Mouse (Mus musculus): Measurements from ENCODE around the gene Hnrnpu.
"Not testable (repeated sequence)": the region's sequence is repeated elsewhere in the genome, so short reads cannot be mapped to it uniquely, and the experiment has no call there.

Hnrnpu gene

GRCm38 (mm10) chr1:178337551-178338317, at the start of gene Hnrnpu:
Hnrnpu (minus strand) TSS chr1:178337797.
- in situ Hi-C loops (cut with MboI, MseI): loop anchor here (10.0 kb wide), 1 partner anchor 67 kb away; the partner anchor contains the start of gene Efcab2

GRCm38 (mm10) chr1:178382165-178382564, 44.6 kb upstream of the Hnrnpu start:
- in situ Hi-C loops (cut with MboI, MseI): loop anchor here (10.0 kb wide), 1 partner anchor 817 kb away; no protein-coding TSS in a partner anchor

GRCm38 (mm10) chr1:178379224-178379623, 41.6 kb upstream of the Hnrnpu start:
- in situ Hi-C loops (cut with MboI, MseI): no loop called here

DNA sequence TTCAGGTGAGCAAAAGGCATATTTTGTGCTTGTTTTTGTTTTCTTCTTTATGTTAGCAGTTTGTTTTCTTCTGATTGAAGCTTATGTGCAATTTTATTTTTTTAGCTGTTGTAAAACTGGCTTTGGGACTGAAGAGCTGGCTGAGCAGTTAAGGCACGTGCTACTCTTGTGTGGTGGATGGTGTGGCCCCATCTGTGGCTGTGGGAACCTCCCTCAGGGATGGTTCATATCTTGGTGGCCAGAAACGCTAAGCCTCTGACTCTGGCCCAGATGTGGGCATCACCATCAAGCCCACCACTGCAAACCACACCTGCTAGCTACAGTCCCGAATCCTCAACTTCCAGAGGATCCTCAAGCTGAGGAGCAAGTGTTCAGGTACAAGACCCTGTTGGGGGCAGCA, 40.5 kb upstream of the Hnrnpu start:
- in situ Hi-C loops (cut with MboI, MseI): no loop called here

DNA sequence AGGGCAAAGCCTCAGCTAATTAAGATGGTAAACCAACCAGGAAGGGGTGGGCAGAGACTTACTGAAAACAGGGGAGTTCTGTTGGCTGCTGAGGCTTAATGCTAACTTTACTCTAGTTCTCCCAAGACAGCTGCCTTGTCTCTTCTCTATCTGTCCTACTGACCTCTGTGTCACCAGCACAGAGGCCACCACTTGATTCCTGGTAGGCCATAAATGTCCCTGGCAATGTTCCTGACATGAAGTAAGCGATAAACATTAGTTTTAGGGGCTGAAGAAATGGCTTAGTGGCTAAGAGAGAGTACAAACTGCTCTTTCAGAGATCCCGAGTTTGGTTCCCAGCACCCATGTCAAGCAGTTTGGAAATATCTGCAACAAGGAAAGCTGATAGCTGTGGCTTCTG, 39.3 kb upstream of the Hnrnpu start:
- in situ Hi-C loops (cut with MboI, MseI): no loop called here

DNA sequence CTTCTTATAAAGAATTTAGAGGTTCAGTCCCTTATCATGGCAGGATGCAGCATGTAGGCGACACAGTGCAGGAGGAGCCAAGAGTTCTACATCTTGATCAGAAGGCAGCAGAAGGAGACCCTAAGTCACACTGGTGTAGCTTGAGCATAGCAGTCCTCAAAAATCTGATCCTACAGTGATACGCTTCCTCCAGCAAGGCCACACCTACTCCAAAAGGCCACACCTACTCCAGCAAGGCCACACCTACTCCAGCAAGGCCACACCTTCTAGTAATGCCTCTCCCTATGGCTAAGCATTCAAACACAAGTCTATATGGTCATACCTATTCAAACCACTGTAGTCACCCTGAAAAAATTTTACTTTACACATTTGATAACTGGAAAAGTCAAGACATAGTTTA, 38.5 kb upstream of the Hnrnpu start:
- in situ Hi-C loops (cut with MboI, MseI): no loop called here

- in situ Hi-C loops (cut with MboI, MseI): no loop called here
Observed at GRCm38 (mm10) chr1:178375381-178375780, 37.8 kb upstream of the Hnrnpu start.

- in situ Hi-C loops (cut with MboI, MseI): no loop called here
Observed at GRCm38 (mm10) chr1:178372681-178373080, 35.1 kb upstream of the Hnrnpu start.

- in situ Hi-C loops (cut with MboI, MseI): no loop called here
Observed at GRCm38 (mm10) chr1:178369272-178369651, 31.7 kb upstream of the Hnrnpu start.

GRCm38 (mm10) chr1:178368548-178369271, 31.1 kb upstream of the Hnrnpu start:
- in situ Hi-C loops (cut with MboI, MseI): no loop called here

DNA sequence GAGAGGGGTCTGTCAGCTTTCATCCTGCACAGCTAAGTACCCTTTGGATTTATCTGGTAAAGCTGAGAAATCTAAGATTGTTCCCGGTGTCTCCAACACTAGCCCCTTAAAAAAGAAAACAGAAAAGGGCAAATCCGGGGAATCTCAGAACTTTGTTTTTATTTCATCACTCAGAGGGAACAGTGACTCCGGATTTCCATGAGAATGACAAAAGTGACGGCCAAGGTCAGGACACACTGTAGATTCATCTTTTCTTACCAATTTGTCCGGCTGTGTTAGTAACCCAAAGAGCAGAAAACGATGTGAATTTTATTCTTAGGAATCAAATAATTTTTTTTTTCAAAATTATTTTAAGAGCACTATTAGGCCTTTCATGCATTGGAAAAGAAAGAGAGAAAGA, 30.5 kb upstream of the Hnrnpu start:
- in situ Hi-C loops (cut with MboI, MseI): no loop called here

DNA sequence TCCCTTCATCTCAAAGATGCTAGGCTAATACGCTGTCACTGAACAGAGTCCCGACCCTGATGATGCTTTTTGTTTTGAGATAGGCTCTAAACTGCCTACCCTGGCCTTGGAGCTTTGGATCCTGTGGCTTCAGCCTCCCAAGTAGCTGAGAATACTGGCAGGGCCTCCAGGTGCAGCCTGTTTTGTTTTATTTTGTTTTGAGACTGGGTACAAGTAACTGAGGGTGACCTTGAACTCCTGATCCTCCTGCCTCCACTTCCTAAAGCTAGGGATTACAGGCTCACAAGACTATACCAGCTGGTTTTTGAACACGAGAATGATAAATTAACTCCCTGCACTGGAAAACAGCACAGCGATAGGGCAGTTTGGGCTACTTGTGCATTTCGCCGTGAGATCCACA, 27.6 kb upstream of the Hnrnpu start:
- in situ Hi-C loops (cut with MboI, MseI): no loop called here

- in situ Hi-C loops (cut with MboI, MseI): loop anchor here (5.0 kb wide), 1 partner anchor 82 kb away; no protein-coding TSS in a partner anchor
Observed at GRCm38 (mm10) chr1:178360702-178361101, 23.1 kb upstream of the Hnrnpu start.

DNA sequence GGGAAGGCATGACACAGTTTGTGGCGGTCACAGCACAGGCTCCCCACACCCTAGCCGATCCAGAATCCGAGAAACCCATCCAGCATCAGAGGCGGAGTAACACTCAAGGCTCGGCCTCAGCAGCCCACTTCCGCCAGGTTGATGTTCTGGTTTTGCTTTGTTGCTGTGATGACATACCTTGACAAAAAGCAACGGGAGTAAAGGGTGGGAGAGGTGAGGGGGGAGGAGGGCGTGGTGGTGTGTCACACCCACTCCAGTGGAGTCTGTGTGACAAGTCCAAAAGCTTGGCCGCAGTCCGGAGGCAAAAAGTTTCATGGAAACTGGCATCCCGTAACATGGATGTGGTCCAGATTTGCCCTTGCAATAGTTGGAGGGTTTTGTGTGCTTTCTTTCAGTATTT, 22.7 kb upstream of the Hnrnpu start:
- in situ Hi-C loops (cut with MboI, MseI): loop anchor here (5.0 kb wide), 1 partner anchor 82 kb away; no protein-coding TSS in a partner anchor

DNA sequence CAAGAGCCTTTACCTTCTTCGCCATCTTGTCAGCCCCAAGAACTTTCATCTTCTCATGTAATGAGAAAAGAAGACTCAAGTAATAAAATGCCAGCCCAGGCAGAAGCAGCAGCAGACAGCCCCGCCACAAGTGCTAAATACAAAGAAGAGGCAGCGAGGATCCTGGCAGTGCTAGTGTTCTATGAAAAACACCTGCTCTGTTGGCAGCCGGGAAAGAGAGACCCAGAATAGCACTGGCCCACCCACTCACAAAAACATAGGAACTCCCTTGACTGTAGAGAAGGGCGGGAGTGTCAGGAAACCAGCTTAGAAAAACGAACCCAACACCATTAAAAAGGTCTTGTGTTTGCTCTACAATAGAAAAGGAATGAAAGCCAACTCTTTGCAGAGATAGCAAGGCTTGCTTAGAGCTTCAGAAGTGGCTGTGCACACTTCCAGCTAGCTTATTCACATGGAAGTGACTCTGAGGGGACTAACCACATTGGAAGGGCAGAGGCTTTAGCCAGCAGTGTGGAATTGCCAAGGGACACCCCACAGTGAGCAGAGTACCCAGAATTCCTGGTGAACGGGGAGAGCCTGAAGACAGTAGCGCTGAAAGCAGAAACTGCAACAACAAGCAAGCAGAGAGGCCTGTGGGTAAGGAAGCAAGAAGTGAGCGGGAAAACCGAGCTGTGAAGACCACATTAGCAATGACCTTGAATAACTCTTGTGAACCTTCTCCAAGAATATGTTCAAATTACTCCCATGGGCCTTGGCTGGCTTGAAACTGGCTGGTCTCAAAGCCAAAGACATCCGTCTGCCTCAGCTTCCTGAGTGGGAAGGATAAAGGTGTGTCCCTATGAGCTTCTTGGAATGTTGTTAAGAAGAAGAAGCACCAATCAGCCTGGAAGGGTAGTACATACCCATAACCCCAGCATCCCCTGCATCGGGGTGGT, 20.4 kb upstream of the Hnrnpu start:
- in situ Hi-C loops (cut with MboI, MseI): no loop called here

GRCm38 (mm10) chr1:178354576-178354975, 17.0 kb upstream of the Hnrnpu start:
- in situ Hi-C loops (cut with MboI, MseI): no loop called here

DNA sequence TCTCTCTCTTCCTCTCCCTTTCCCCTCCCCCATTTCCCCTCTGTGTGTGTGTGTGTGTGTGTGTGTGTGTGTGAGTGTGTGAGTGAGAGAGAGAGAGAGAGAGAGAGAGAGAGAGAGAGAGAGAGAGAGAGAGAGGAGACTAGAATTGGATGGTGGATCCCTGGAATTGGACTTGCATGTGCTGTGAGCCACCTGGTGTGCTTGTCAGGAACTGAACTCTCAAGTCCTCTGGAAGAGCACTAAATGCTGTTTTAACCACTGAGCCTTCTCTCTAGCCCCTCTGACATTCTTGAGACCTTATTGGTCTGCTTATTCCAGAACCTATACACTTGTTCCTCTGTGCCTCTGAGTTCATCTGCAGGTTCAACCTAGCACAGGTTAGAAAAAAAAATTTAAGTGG, 14.0 kb upstream of the Hnrnpu start:
- in situ Hi-C loops (cut with MboI, MseI): no loop called here

DNA sequence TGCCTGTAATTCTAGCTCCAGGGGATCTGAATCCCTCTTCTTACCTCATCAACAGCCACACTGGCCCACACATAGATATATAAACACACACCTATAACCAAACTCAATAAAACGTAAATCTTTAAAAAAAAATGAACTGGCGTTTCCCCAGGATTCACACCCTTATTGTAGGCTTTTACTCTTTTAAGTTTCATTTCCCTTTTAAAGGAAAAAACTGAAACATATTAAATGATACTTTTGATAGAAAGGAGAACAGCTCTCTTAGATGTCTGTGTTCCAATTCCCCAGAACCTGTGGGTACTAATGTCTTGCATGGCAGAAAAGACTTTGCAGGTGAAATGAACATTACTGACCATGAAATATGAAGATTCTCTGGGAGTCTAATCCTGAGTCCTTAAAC, 13.2 kb upstream of the Hnrnpu start:
- in situ Hi-C loops (cut with MboI, MseI): no loop called here

DNA sequence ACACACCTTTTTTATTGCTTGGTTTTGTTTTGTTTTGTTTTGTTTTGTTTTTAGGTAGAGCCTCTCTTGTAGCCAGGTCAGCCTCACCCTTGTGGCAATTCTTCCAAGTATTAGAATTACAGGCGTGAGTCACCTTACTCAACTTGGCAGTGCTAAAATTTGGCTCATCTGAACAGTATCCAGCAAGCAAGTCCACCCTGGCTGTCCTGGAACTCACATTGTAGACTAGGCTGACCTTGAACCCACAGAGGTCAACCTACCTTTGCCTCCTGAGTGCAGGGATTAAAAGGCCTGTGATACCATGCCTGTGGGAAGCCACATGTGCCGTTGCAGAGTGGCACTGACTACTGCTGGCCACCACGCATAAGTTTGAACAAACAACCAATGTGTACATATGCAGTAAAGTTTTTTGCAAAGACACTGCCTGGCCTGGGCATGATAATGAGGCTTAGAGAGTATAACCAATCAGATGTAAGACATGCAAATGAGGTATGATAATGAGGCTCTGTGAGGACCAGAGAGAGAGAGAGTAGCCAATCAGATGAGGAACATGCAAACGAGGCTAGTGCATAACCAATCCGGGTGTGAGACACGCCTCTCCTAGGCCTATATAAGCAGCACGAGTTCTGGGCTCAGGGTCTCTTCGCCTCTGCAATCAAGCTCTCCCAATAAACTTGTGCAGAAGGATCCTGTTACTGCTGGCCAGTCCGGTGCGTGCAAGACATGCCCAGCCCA, 6.6 kb upstream of the Hnrnpu start:
- in situ Hi-C loops (cut with MboI, MseI): not testable (repeated sequence)

GRCm38 (mm10) chr1:178342612-178343011, 5.0 kb upstream of the Hnrnpu start:
- in situ Hi-C loops (cut with MboI, MseI): no loop called here

- in situ Hi-C loops (cut with MboI, MseI): no loop called here
Observed at GRCm38 (mm10) chr1:178342063-178342462, 4.5 kb upstream of the Hnrnpu start.

All from T-helper 2 cell (primary cell).